Mouse (Mus musculus) neural tube, embryonic 10.5 days (tissue): Measurements from ENCODE around the gene Nol8.

Experiments
- DNase-seq: peaks from one replicate; pipeline ENCODE4 v3.0.0-alpha.2; 2017; ENCODE audit warnings: low spot score; ENCODE audit errors: extremely low spot score

Gene Nol8

DNA sequence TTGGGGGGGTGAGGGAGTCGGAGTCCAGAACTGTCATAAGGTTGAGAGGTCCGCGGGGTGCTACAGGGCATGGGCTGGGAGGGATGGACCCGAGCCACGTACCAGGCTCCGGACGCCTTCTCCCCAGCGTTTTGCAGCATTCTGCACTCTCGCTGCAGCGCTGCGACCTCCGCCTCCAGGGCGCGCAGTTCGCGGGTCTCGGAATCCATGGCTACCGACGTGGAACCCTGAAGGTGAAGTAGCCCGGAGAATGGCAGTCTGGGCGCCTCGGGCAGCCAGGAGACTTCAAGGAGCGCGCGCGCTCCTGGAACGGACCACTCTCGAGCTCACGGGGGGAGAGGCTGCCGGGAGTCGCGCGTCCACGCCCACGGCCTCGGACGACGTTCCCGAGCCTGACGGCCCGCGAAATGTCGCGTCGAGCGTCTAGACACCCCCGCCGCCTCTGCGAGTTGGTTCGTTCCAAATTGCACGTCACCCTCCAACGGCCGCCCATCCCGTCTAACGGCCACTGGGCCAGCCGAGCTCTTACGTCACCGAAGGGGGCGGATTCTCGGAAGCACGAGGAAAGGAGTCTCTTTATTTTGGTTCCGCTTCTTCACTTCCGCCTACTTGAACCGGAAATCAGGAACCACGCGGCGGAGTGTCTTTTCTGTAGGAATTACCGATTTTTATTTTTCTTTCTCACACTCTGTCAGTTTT, at the start of gene Nol8, which contains the start of gene Cenpp:
Gene Nol8 (plus strand): TSS at position 598 of the 699 bp plus-strand sequence.
Gene Cenpp (minus strand): TSS at position 305 of the 699 bp plus-strand sequence.
- DNase-seq, result peak; percentile 99

DNA sequence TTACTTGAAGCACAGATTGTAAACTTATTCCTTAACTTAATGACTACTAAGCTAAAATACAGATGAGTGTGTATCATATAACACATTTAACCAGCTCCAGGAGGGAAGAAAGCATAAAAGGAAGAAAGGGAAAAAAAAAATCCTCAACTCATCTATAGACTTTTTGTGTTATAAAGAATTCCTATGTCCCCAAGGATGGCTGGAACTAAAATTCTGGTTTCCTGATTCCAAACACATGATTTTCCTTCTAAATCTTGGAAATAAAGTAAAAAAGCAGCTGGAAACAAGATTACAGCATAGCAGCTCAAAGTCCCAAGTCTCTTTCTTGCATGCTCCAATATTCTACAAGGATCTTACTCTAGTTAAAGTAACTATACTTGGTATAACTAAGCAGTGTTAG, 49.3 kb upstream of the Nol8 start:
- DNase-seq, result no peak

DNA sequence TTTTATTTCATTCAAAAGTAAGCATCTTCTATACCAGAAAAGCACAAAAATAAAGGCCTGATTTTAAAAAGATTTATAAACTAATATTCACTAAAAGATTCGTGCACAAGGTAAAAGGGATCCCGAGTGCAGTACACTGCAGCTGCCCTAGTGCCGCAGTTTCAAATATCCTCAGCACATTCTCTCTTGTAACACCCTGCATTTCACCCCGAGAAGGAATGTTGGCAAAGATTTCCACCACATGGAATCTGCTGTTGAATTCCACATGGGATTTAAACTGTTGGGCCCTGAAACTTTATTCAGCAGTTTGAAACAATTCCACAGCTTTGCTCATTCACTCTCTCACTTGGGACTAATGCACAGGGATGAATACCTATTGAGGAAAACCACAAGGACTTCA, 45.2 kb upstream of the Nol8 start, which contains the start of gene Ogn:
Gene Ogn (plus strand): TSS at position 333 of the 400 bp plus-strand sequence.
- DNase-seq, result no peak

DNA sequence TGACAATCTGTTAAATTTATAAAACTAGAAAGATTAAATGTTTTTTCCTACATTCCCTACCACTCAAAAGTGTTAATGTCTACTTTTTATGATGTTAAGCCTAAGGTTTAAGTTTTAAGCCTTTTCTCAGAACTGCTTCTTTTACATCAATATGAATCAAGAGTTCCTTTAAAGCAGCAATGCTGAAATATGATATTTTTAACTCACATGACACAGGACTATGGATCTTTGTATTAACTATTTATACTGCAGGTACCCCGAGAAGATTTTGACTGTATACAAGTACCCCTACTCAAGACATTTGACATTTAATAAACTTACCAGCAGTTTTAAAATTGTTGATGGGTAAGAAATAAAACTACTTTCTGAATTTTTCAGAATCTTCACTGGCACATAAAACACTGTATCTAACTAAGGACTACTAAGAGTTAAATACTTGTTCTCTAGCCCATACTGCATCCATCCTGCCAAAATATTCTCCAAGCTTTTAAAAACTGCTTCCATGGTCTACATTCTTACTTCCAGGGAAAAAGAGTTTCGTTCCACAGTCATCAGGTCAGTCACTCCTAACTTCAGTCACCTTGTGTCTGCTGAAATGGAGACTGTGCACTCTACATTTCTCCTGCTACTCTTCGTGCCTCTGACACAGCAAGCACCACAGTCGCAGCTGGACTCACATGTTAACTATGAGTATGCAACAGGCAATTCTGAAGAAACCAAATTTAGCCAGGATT, 44.1 kb upstream of the Nol8 start:
- no peak for DNase-seq

DNA sequence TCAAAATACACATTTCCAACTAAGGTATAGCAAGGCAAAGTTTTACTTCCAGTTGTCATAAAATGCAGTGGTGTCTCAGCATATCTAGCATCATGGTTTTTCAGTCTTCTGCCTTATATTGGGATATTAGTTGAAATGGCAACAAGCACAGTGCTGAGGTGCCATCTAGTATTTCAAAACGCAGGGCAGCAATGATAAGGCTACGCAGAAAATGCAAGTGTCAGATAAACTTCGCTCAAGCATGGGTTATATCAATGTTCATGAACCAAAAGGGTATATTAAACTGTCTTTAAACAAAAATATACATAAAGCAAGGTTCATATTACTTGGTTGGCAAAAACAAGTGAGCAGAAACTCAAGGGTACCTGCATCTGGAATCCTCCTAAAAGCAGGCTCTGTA, 35.9 kb upstream of the Nol8 start:
- no peak for DNase-seq

DNA sequence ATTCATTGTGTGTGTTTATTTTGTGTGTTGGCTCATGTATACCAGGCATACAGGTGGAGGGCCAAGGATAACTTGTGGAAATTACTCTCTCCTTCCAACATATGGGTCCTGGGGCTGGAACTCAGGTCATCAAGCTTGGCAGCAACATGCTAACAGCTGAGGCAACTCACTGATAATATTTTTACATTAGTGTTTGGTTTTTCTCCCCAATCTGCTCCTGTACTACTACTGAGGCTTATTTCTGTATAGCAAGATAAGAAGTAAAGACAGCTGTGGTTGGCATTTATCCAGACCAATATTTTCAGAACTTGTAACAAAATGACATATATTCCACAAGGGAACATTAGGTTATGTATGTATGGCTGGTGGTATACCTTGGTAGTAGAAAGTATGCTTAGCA, 34.5 kb upstream of the Nol8 start:
- no peak for DNase-seq

DNA sequence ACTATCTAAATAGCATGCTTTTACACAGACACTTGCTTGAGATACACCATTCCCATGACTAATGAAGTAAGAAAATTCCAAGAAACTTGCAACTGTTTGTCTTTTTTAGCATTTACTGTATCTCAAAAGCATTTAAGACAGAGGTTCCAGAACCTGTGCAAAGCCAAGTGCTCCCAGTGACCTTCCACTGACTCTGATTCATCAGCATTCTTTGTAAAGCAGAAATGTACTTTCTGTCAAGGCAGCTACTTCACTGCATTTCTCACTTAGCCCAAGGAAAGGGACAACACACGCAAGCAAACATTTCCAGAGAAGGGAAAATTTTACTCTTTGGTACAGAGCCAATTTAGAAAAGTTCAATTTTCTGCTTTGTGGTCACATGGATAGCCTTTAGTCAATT, 29.7 kb upstream of the Nol8 start:
- DNase-seq, result no peak

DNA sequence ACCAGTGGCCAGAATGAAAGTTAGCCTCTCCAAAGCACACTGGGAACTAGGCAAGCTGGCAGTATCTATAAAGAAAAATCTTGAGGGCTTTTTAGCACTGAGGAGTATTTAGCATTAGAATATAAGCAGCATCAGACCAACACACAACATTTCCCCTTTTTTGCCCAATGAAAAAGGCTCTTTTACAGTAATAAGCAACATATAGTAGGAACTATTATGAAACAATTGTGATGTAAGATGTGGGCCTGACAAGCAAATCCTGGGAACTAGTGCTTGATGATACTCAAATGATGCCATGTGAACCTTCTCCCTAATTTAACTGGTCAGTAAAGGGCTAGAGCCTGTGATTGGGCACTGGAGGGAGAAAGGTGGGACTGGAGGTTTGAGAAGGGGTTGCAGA, 24.7 kb upstream of the Nol8 start:
- no peak for DNase-seq

DNA sequence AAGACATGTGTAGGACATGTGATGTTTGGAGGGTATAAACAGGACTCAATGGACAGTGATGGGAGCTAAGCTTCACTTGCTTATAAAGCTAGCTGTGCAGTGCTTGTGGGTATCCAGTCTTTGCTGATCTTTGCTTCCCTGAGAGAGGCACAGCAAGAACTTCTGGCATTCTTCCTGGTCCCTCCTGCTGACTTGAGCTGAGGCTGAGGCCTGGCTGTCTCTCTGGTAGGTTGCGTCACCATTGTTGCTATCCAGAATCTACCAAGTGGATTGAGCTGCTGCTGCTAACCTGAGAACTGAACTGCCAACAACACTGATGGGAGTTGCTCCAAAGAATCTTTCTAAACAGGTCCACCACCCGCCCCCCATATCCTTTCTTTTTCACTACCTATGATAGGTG, 23.8 kb upstream of the Nol8 start:
- DNase-seq, result no peak

DNA sequence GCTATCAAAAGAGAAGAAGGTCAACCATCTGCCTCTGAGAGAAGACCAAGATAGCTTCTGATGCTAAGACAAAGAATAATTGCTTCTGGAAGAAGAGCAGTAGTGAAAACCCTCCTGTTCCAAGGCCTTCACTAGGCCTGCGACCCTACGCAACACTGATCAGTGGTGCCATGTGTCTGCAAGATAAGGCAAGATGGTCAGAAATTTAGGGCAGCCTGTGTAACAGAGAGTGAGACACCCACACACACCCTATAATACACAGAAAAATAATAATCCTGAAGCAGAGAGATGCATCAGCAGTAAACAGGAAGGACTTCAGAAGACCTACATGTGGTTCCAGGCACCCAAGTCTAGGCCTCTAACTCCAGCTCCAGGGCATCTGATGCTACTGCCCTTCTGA, 12.9 kb upstream of the Nol8 start:
- no peak for DNase-seq

DNA sequence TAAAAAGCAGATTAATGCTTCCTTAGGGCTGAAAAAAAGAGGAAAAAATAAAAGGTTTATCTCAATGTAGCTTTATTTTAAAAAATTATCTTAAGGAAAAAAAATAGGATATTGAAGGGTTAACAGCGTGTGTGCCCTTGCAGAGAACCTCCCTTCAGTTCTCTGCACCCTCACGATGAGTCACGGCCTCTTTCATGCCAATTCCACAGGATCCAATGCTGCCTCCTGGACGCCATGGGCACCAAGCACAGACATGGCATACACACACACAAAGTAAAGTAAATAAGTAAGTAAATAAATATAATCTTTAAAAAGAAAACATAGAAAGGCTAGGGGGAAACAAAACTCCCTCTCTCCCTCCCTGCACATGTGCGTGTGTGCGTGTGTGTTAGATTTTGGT, 10.2 kb upstream of the Nol8 start:
- no peak for DNase-seq

DNA sequence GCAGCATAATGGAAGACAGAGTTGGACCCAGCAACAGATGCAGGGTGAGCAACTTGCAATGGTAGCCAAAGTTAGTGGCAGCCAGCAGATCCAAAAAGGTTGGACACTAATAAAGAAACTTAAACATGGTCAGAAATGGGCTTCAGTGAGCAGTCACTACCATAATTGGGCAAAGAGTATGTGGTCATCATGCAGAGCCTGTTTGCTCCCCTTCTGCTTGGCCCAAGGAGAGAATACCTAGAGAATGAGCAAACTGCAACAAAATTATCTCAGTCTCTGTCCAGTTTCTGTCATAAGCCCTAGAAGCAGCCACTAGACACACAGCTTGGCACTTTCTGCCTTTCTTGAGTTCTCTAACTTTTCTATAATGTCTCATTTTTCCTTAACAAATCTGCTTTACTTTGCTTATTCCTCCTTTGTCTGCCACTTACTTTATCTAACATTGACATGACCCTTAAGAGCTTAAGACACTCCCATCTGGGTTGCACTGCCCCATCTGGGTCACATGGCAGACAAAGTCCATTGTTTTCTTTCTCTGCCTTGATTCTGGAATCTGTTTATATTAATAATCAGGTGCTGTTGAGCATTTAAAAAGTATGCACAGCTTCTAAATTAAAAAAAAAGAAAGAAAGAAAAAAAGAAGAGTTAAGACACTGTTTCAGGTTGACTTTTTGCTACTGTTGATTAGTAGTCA, 9.1 kb upstream of the Nol8 start:
- DNase-seq, result no peak

DNA sequence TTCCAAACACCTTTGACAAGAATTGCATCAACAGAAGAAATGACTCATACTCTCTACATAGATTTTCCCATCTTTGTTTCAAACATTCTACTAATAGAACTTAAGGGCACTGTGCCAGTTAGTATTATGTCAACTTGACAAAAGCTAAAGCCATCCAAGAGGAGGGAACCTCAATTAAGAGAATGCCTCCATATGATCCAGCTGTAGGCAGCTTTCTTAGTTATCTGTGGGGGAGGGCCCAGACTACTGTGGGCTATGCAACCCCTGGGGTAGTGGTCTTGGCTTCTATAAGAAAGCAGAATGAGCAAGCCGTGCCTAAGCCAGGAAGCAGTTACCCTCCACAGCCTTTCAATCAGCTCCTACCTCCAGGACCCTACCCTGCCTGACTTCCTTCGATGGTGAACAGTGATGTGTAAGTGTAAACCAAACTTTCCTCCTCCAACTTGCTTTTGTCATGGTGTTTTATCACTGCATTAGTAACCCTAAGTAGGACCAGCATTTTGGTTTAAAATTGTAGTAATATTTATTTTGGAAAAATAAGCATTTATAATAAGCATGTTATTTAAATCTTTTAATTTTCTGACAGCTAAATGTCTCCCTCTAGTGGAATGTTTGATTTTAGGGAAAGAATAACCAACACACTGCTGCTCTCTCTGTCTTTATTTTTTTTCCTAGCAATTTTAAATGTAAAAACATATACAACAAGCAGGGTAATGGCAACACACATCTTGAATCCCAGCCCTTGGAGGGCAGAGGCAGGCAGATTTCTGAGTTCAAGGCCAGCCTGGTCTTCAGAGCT, 7.9 kb upstream of the Nol8 start:
- no peak for DNase-seq

DNA sequence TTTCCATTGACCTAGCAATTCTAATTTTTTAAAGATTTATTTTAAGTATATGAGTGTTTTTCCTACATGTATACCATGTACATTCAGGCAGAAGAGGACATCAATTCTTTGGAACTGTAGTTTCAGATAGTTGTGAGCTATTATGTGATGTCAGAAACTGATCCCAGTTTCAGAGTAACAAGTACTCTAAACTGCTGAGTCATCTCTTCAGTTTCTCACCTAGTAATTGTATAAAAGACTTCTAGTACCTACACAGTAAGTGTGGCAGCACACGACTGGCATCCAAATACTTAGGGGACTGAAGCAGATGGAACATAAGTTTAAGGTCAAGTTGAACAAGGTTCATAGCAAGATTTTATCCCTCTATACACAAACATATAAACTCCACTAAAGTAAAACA, 6.9 kb upstream of the Nol8 start:
- DNase-seq, result no peak

DNA sequence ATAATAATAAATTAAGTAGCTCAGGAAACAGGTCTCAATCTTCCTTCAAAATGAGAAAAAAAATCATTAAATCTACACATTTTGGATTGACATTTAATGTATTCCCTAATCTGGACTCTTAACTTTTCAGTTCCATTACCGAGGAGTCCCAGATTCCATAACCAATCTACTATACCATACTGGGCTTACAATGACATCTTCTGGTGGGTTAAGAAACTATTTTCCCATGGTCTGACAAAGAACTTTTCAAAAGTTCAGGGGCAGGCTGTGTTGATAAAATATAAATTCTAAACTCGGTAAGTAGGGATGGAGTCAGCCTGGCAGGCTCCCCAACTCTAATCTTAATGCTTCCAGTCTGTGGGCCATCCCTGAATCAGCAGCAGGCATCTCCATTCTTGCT, 1.7 kb upstream of the Nol8 start:
- DNase-seq, result no peak

DNA sequence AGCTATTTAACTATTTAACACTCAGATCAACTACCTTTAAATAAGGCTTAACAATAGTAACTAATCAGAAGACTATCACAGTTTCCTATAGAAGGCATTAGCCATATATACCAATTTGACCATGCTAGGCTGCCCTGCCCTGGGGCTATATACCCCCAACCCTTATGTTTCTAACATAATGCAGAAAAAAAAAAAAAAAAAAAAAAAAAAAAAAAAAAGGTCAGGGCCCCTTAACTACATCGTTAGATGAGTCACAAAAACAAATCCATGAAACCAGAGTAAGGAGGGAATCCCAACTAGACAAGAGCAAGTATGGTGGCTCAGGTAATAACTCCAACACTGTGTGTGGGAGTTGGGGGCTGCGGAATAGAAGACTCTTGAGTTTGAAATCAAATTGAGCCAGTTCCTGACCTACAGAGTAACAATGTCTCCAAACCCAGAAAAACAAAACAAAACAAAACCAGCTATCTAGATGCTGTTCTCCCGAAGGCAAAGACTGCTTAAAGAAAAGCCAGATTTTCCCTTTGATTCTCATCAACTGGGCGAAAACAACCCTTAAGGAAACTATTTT, 1.0 kb upstream of the Nol8 start:
- no peak for DNase-seq

DNA sequence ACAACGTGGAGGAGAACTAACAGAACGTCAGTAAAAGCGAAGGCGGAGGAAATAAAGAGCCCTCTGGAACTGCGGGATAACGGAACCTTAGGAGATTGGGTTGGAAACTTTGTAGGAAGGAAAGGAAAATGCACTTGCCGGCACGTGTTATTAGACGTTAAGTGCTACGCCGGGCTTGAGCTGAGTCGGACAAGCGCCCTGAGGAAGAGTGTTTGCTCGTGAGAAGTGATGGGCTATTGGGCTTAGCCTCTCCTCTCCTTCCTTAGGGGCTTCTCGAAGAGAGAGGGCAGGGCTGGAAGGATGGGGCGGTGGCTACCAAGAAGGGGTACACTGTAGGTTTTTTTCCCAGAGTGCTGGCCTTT, 283 bp downstream of the Nol8 start:
- no peak for DNase-seq

DNA sequence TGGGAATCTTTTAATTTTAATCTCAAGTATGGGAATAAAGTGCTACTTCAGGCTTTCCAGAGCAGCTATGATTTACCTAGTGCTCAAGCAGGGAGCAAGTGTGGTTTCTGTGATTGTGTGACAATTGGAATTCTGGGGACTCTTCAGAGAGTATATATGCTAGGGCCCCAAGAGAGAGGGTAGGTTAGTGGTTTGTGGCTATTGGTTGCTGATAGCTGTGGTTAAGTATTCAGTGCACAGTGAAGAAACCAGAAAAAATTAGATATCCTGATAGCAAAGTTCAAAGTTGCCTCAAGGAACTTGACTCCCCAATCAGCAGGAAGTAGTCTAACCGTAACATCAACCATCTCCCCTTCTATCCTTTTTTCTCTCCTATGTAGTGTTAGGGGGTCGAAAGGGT, 24.9 kb downstream of the Nol8 start:
- no peak for DNase-seq

DNA sequence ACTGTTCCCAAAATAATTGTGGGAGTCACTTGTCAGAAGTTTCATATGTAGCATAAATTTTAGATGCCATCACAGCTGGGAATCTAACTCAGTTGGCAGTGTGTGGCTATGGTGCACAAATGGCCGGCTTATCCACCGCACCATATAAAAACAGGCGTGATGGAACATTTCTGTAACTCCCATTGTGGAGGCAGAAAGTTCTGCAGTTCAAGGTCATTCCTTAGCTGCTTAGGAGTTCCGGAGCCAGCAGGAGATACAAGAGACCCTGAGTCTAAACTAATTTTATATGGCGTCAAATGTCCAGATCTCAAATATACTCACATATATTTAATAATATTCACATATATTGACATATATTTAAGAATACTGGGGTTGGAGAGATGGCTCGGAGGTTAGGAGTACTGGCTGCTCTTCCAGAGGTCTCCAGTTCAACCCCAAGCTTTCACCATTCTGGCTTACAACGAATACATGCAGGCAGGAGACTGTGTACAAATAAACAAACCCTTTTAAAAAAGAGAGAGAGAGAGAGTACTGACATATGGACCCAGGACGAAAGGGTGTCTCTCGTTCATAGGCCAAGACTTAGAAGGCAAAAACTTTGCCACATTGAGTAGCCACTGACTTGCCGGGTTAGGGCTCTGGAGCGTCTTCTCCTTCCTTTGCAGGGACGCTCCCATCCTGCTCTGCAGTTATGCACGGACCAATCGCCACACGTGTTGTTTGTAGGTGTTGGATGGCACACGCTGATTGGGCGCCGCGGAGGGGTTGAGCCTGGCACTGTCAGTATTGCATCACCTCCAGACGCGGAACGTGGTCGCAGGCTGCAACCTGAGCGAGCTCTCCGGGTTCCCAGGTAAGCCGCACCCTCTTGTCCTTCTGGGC, 28.7 kb downstream of the Nol8 start, which contains the start of gene Iars:
Gene Iars (plus strand): TSS at position 750 of the 882 bp plus-strand sequence.
- peak; percentile 100 for DNase-seq

DNA sequence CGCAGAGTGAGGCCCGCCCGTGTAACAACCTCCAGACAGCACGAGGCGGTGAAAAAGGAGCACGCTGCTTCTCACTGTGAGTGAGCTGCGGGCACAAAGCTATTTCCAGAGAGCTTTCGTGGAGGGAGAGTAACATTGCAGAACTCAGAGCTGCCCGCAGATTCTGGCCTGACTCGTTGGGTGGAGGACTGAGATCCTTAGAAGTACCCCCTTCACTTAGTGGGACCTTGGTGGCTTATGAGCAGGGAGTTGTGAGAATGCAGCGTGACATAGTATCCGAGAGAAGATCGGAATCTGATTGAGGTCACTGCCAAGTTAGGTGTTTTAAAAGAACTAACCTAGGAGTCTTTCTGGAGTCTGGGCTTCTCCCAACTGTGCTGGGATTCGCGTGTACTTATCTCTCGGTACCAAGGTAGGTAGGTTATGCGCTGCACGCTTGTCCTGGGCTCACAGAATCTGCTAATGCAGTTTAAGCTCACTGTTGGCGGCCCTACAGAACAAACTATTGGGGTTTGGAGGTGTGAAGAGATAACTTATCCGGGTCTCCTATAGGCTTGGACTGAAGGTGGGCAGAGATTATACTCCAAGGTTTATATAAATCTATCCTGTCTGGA, 29.5 kb downstream of the Nol8 start:
- DNase-seq, result no peak
